Mouse (Mus musculus) myocyte (in vitro differentiated cells): ENCODE measurements around the gene Mat1a.

ENCODE experiments used
- MYOG ChIP-seq, 3 experiments: IDR thresholded peaks; one replicate each; pipeline ENCODE4 v1.6.1; 2011; ENCODE audit warnings: control low read depth in 2 of 3, low read depth in 2 of 3, mild to moderate bottlenecking in 2 of 3; ENCODE audit not compliant: insufficient read length in 2 of 3, control insufficient read depth in 1 of 3, insufficient read depth in 1 of 3
- POLR2A ChIP-seq: IDR thresholded peaks from one replicate; pipeline ENCODE4 v1.6.1; 2011; ENCODE audit warnings: low read depth, mild to moderate bottlenecking, control low read depth, moderate library complexity; ENCODE audit not compliant: insufficient read length

- TF ChIP-seq POLR2A, result no peak
- TF ChIP-seq MYOG (IDR thresholded peaks at IDR 0.05; ENCODE audit: control insufficient read depth in 1 of 3, insufficient read depth in 1 of 3, insufficient read length in 2 of 3, low read depth in 2 of 3), result no peak
Measured at GRCm38 (mm10) chr14:41090777-41091176, 14.1 kb upstream of the Mat1a start.
